Mouse (Mus musculus) kidney, embryonic 16.5 days (tissue): Measurements from ENCODE around the gene Pomt1. TPM values are rescaled to one million over a fixed set of nuclear protein-coding genes. Genes with fewer than 3 reads are reported as not detected.
"Not testable (repeated sequence)": the region's sequence is repeated elsewhere in the genome, so short reads cannot be mapped to it uniquely, and the experiment has no call there.

Experiments
- ATAC-seq: fragments of 200-750 bp; cut with Nextera tagmentation; 2 replicates; pipeline ENCODE4 v1.8.0; 2017; ENCODE audit warnings: moderate TSS enrichment; ENCODE audit not compliant: low FRiP score, low TSS enrichment
- H3K27ac ChIP-seq: fragments of 300-500 bp; sonication (generic); 2 replicates; pipeline ENCODE4 v1.5.1; 2014; ENCODE audit warnings: low read length
- H3K27me3 ChIP-seq: fragments of 300-500 bp; sonication (generic); 2 replicates; pipeline ENCODE4 v1.6.1; 2014; ENCODE audit warnings: low read length, control low read depth, mixed read lengths; ENCODE audit not compliant: insufficient read depth
- H3K36me3 ChIP-seq: fragments of 300-500 bp; sonication (generic); 2 replicates; pipeline ENCODE4 v1.6.1; 2014; ENCODE audit warnings: low read length, control low read depth, mixed read lengths; ENCODE audit not compliant: insufficient read depth
- H3K4me1 ChIP-seq: fragments of 300-500 bp; sonication (generic); 2 replicates; pipeline ENCODE4 v1.6.1; 2014; ENCODE audit warnings: low read length, control low read depth, mixed read lengths; ENCODE audit not compliant: insufficient read depth
- H3K4me2 ChIP-seq: fragments of 300-500 bp; sonication (generic); replicated peaks from 2 replicates; pipeline ENCODE4 v1.6.1; 2014; ENCODE audit warnings: low read depth, low read length
- H3K4me3 ChIP-seq: fragments of 300-500 bp; sonication (generic); 2 replicates; pipeline ENCODE4 v1.5.1; 2014; ENCODE audit warnings: mild to moderate bottlenecking, low read length
- H3K9ac ChIP-seq: fragments of 300-500 bp; sonication (generic); replicated peaks from 2 replicates; pipeline ENCODE4 v1.6.1; 2014; ENCODE audit warnings: low read length
- H3K9me3 ChIP-seq: fragments of 300-500 bp; sonication (generic); 2 replicates; pipeline ENCODE4 v1.6.1; 2016; ENCODE audit warnings: low read length, control low read depth
- WGBS: fragments of 180-500 bp; shearing (Covaris S2); extraction: QIAGEN DNeasy Blood & Tissue Kit; methylation state at CpG from one replicate; pipeline ENCODE4 v1.1.7; 2014; 5-methylcytosine and 5-hydroxymethylcytosine counted together
- polyA plus RNA-seq: library from polyadenylated mRNA; unstranded; fragments of >200 nt; fragmentation: Nextera tagmentation; extraction: Ambion mirVana; gene quantifications from 2 replicates; pipeline ENCODE4 v1.2.1, GENCODE M21; 2015

Gene Pomt1
- polyA plus RNA-seq, 1 experiment from 2014 or later = 31.6 TPM

DNA sequence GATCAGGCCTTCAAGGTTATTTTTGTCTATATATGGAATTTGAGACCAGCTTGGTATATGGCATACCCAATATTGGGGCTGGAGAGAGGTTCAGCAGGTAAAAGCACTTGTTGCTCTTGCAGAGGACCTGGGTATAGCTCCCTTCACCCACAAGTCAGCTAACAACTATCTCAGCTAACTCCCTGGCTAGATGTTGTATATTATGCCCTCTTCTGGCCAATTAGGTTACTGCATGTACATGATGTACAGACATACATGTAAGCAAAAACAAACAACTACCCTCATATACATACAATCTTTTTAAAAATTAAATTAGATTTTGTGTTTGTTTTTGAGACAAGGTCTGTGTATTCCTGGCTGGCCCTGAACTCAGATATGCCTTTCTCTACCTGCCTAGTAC, 53.2 kb downstream of the Pomt1 start:
- no peak for ATAC-seq

DNA sequence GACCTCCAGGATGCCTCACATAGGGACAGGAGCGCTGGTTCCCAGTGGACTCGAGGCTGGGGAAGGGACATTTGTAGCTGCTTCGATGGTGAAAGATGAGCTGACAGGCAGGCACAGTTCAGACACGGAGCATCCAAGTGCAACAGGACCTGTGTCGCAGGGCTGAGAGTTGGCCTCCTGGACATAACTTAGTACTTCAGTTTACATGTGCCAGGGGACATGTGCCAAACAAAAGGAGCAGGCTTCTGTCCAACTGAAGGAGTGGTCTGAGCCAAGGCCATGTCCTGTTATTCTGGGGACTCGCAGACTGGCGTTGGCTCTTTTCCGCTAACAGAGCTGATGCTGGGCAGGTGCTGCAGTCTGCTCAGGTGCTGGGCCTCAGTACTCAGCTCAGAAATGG, 58.0 kb downstream of the Pomt1 start:
- H3K4me3 ChIP-seq = no peak overlapping the region
- peaks cover 27% of the 10 kb centered on the region for H3K36me3 ChIP-seq
- WGBS = 79% methylated on average over 8 of the region's 8 CpGs
- H3K9me3 ChIP-seq = no peaks in the 10 kb centered on the region
- H3K4me1 ChIP-seq = peaks cover under 1% of the 10 kb centered on the region; the same call in 1 of the 2 replicates
- no peak overlapping the region for H3K4me2 ChIP-seq
- no peak overlapping the region for H3K27ac ChIP-seq
- H3K9ac ChIP-seq = no peak overlapping the region
- no peak for ATAC-seq
- H3K27me3 ChIP-seq = no peaks in the 10 kb centered on the region

More for the DNA sequence above, 53.2 kb downstream of the Pomt1 start:
- Histone ChIP-seq H3K9me3 (no peaks in the 10 kb centered on the region), H3K9ac (no peak overlapping the region), H3K4me1 (peaks cover 15% of the 10 kb centered on the region), H3K27ac (no peak overlapping the region), H3K36me3 (peaks cover 13% of the 10 kb centered on the region; the same call in 1 of the 2 replicates), H3K27me3 (no peaks in the 10 kb centered on the region), H3K4me3 (no peak overlapping the region; the same call in 1 of the 2 replicates), H3K4me2 (0 out of 2 replicates have a peak overlapping the region, but pooled peaks have one; percentile 94)

- Histone ChIP-seq H3K4me2 (no peak overlapping the region), H3K4me3 (no peak overlapping the region), H3K27ac (no peak overlapping the region), H3K27me3 (no peaks in the 10 kb centered on the region), H3K36me3 (peaks cover 37% of the 10 kb centered on the region), H3K4me1 (no peaks in the 10 kb centered on the region), H3K9ac (no peak overlapping the region), H3K9me3 (no peaks in the 10 kb centered on the region)
- ATAC-seq = no peak
- WGBS = 85% methylated on average over 3 of the region's 3 CpGs
These were observed 58.9 kb downstream of the Pomt1 start for GRCm38 (mm10) chr2:32295285-32295684.

- 84% methylated on average over 2 of the region's 2 CpGs for WGBS
- H3K4me2 ChIP-seq, H3K4me3 ChIP-seq, H3K4me1 ChIP-seq, ATAC-seq, H3K27ac ChIP-seq, H3K9ac ChIP-seq, H3K9me3 ChIP-seq, H3K27me3 ChIP-seq: not testable (repeated sequence)
- H3K36me3 ChIP-seq = peaks cover 38% of the 10 kb centered on the region
These were observed 59.5 kb downstream of the Pomt1 start for GRCm38 (mm10) chr2:32295842-32296241.

DNA sequence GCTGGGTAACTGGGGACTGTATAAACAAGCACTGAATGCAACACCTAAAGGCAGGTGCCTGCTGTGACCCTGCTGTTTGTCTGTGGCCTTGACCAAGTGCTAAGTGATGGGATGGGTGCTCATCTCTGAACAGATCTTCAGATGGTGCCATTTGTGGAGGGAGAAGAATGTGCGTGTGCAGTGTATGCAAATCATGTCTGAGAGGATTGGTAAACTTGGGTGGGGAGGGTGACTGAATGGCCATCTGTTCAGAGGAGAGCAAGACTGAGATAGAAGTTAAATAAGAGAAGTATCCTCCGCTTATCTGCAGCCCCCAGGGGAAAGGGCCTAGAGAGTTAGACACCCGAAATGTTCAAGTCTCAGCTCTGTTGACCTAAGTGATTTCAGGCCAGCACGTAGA, 63.1 kb downstream of the Pomt1 start:
- Histone ChIP-seq H3K4me1 (no peaks in the 10 kb centered on the region), H3K4me3 (no peak overlapping the region), H3K9me3 (no peaks in the 10 kb centered on the region), H3K27me3 (no peaks in the 10 kb centered on the region), H3K9ac (no peak overlapping the region), H3K4me2 (no peak overlapping the region), H3K27ac (no peak overlapping the region), H3K36me3 (peaks cover 59% of the 10 kb centered on the region)
- WGBS = 93% methylated on average over 4 of the region's 4 CpGs
- ATAC-seq = no peak

GRCm38 (mm10) chr2:32302952-32303351, 66.6 kb downstream of the Pomt1 start:
- 87% methylated on average over 9 of the region's 10 CpGs for WGBS
- H3K27ac ChIP-seq = no peak overlapping the region

DNA sequence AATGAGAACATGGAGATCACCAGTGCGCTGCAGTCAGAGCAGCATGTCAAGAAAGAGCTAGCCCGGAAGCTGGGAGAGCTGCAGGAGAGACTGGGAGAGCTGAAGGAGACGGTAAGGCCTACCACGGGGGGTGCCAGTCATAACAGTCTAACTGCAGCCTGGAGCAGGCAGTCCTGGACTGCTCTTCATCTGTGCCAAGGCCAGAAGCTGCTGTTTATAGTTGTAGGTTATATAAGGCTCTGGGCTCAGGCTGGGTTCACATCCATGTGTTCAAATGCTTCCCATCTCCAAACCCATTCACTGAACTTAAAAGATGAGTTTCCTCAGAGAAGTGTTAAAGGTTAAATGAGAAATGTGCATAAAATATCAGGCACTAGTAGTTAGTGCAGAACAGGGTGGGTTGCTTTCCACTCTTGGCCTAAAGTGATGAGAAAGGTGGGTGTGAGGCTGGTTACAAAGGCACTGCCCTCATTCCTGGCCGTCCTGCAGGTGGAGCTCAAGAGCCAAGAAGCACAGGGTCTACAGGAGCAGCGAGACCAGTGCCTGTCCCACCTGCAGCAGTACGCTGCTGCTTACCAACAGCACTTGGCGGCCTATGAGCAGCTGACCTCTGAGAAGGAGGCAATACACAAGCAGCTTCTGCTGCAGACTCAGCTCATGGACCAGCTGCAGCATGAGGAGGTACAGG, 67.9 kb downstream of the Pomt1 start:
- no peak overlapping the region for H3K27ac ChIP-seq
- no peaks in the 10 kb centered on the region for H3K9me3 ChIP-seq
- H3K9ac ChIP-seq = no peak overlapping the region
- H3K4me1 ChIP-seq = no peaks in the 10 kb centered on the region
- WGBS = 49% methylated on average over 8 of the region's 8 CpGs
- no peak overlapping the region for H3K4me3 ChIP-seq
- no peak overlapping the region for H3K4me2 ChIP-seq
- H3K36me3 ChIP-seq = peaks cover 64% of the 10 kb centered on the region
- no peaks in the 10 kb centered on the region for H3K27me3 ChIP-seq
- peak; percentile 50; the same call in 1 of the 2 replicates for ATAC-seq

More at GRCm38 (mm10) chr2:32302952-32303351, 66.6 kb downstream of the Pomt1 start:
- Histone ChIP-seq H3K27me3 (no peaks in the 10 kb centered on the region), H3K4me1 (no peaks in the 10 kb centered on the region), H3K4me2 (no peak overlapping the region), H3K36me3 (peaks cover 77% of the 10 kb centered on the region), H3K9me3 (no peaks in the 10 kb centered on the region), H3K9ac (no peak overlapping the region), H3K4me3 (no peak overlapping the region)
- no peak for ATAC-seq

Other genes with a start within 250 kb of the Pomt1 start
- 1.6 and 1.8 TPM in 2 replicates for gene Fam78a, start 151.7 kb upstream of the Pomt1 start, polyA plus RNA-seq
- 6.8 and 7.8 TPM in 2 replicates for gene Plpp7, start 141.1 kb upstream of the Pomt1 start, polyA plus RNA-seq
- gene Prrc2b, start 85.5 kb upstream of the Pomt1 start, polyA plus RNA-seq = 30.3 and 30.4 TPM in 2 replicates
- 88.5 and 92.0 TPM in 2 replicates for gene Uck1, start 23.6 kb downstream of the Pomt1 start, polyA plus RNA-seq
- 26.6 and 28.0 TPM in 2 replicates for gene Golga2, start 50.8 kb downstream of the Pomt1 start, polyA plus RNA-seq
- gene Swi5, start 51.5 kb downstream of the Pomt1 start, polyA plus RNA-seq = 407 and 433 TPM in 2 replicates
- gene Ciz1, start 115.7 kb downstream of the Pomt1 start, polyA plus RNA-seq = 54.9 and 66.7 TPM in 2 replicates
- gene Dnm1, start 116.7 kb downstream of the Pomt1 start, polyA plus RNA-seq = 5.4 TPM in 2 replicates
- gene 1110008P14Rik, start 145.3 kb downstream of the Pomt1 start, polyA plus RNA-seq = 50.1 and 51.6 TPM in 2 replicates
- gene Lcn2, start 151.7 kb downstream of the Pomt1 start, polyA plus RNA-seq = 9.0 and 12.7 TPM in 2 replicates
- 38.3 and 39.5 TPM in 2 replicates for gene Ptges2, start 159.3 kb downstream of the Pomt1 start, polyA plus RNA-seq
- gene Naif1, start 213.9 kb downstream of the Pomt1 start, polyA plus RNA-seq = 7.3 and 8.2 TPM in 2 replicates
- 21.2 and 21.9 TPM in 2 replicates for gene Slc25a25, start 214.9 kb downstream of the Pomt1 start, polyA plus RNA-seq